Mouse (Mus musculus) CH12.LX (cell line): ENCODE data around the gene Scd4.

Experiments
- BHLHE40 ChIP-seq: IDR thresholded peaks from 2 replicates; pipeline ENCODE4 v1.6.1; 2011; ENCODE audit warnings: mild to moderate bottlenecking, low read depth, low read length, improper control_type of control experiment
- CHD1 ChIP-seq: IDR thresholded peaks from 2 replicates; pipeline ENCODE4 v1.6.1; 2012; ENCODE audit warnings: low read depth, low read length, improper control_type of control experiment, inconsistent platforms
- CHD2 ChIP-seq: IDR thresholded peaks from 2 replicates; pipeline ENCODE4 v1.6.1; 2011; ENCODE audit warnings: low read length, improper control_type of control experiment
- CTCF ChIP-seq, 2 experiments: IDR thresholded peaks in 1 of 2; conservative IDR thresholded peaks in 1 of 2; 2 replicates each; pipeline ENCODE4 v1.5.1; 2011 to 2012; ENCODE audit warnings: low read depth in 2 of 2, low read length in 2 of 2, improper control_type of control experiment in 1 of 2, inconsistent platforms in 1 of 2, mild to moderate bottlenecking in 1 of 2, moderate library complexity in 1 of 2
- HCFC1 ChIP-seq: IDR thresholded peaks from 2 replicates; pipeline ENCODE4 v1.6.1; 2012; ENCODE audit warnings: low read depth, mild to moderate bottlenecking, inconsistent platforms, low read length, improper control_type of control experiment
- NRF1 ChIP-seq: IDR thresholded peaks from 2 replicates; pipeline ENCODE4 v1.6.1; 2014; ENCODE audit warnings: low read depth, mild to moderate bottlenecking, inconsistent platforms, low read length, improper control_type of control experiment, moderate library complexity
- POLR2A ChIP-seq: IDR thresholded peaks from 2 replicates; pipeline ENCODE4 v1.6.1; 2011; ENCODE audit warnings: low read depth, mild to moderate bottlenecking, improper control_type of control experiment, low read length
- RCOR1 ChIP-seq: conservative IDR thresholded peaks from 2 replicates; pipeline ENCODE4 v1.6.1; 2012; ENCODE audit warnings: low read depth, mild to moderate bottlenecking, inconsistent platforms, low read length, improper control_type of control experiment
- TCF12 ChIP-seq: IDR thresholded peaks from 2 replicates; pipeline ENCODE4 v1.6.1; 2014; ENCODE audit warnings: low read depth, mild to moderate bottlenecking, inconsistent platforms, low read length, improper control_type of control experiment
- USF1 ChIP-seq: IDR thresholded peaks from 2 replicates; pipeline ENCODE4 v1.6.1; 2014; ENCODE audit warnings: low read depth, mild to moderate bottlenecking, inconsistent platforms, low read length, improper control_type of control experiment
- ZKSCAN1 ChIP-seq: IDR thresholded peaks from 2 replicates; pipeline ENCODE4 v1.6.1; 2012; ENCODE audit warnings: low read depth, inconsistent platforms, low read length, improper control_type of control experiment, borderline replicate concordance
- ZMIZ1 ChIP-seq: IDR thresholded peaks from 2 replicates; pipeline ENCODE4 v1.6.1; 2012; ENCODE audit warnings: low read depth, mild to moderate bottlenecking, inconsistent platforms, low read length, improper control_type of control experiment
- ZNF384 ChIP-seq: IDR thresholded peaks from 2 replicates; pipeline ENCODE4 v1.6.1; 2012; ENCODE audit warnings: low read depth, low read length, improper control_type of control experiment, inconsistent platforms

DNA sequence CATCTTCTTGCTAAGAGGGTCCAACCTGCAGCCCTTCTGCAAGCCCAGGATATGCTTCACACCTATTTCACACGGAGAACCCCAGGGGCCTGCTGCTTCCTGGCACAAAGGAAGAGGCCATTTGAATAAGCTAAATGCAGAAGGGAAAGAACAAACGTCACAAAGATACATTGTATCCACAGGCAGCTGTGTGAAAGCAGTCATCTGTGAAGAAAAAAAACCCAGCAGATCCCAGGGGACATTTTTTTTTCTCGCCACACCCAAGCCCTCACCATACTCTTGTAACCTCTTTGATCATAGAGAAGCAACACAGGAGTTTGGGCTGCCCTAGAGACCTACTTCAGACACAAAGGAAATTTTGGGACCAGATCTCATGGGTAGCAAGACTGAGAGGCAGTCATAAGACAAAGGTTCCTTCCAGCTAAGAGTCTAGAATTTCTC, 43.6 kb downstream of the Scd4 start:
- TF ChIP-seq ZKSCAN1: no peak
- TF ChIP-seq CTCF (conservative IDR thresholded peaks at IDR 0.05 in 1 of 2, IDR thresholded peaks at IDR 0.05 in 1 of 2; ENCODE audit: low read depth in 2 of 2, low read length in 2 of 2): no peak
- peak; percentile 32 for TF ChIP-seq HCFC1
- no peak for TF ChIP-seq USF1
- TF ChIP-seq CHD1: no peak
- peak; percentile 77 for TF ChIP-seq RCOR1
- TF ChIP-seq BHLHE40: peak; percentile 88
- TF ChIP-seq TCF12: peak; percentile 99
- 0 out of 2 replicates have a peak, but pooled peaks have one; percentile 14 for TF ChIP-seq NRF1
- TF ChIP-seq CHD2: peak; percentile 87
- peak; percentile 42 for TF ChIP-seq POLR2A
- peak; percentile 63; the same call in 1 of the 2 replicates for TF ChIP-seq ZMIZ1
- TF ChIP-seq ZNF384: peak; percentile 100
